In the genomic region with DNA sequence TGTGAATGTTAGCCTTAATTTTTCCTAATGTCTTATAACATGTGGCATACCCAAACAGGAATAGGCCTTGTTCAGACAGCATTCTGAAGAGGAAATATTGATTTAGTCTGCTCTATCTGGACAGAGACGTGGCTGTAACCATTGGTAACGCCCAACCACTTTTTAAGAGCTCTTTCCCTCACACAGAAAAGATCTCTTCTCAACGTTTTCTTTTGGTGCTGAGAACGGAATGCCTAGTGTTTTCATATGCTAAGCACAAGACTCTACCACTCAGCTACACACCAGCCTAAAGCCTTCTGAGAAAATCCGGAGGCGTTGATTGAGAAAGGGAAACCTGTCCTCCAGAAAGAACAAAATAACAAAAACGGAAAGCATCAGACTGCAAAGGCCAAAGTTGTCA, we compare ENCODE assay signal across 19 mouse cellular contexts. TPM values are rescaled to one million over a fixed set of nuclear protein-coding genes. Genes with fewer than 3 reads are reported as not detected.
DNase-seq lines count a peak whose midpoint lies in the region; ATAC-seq lines count a peak whose summit lies in the region.
"Had no signal": no experiment of that assay in that cellular context is flagged by ENCODE, and none has a peak within 500 bp of the region (broad histone marks: within the 10 kb centered on the region; RNA-seq: fewer than 3 reads in every experiment).

No protein-coding gene starts in this region.

- WGBS in limb, embryonic 12.5 days: 73% methylated on average over 7 of the region's 7 CpGs
- WGBS in limb, embryonic 10.5 days: 86% methylated on average over 7 of the region's 7 CpGs
- WGBS in midbrain, embryonic 11.5 days: 51% methylated on average over 7 of the region's 7 CpGs
- WGBS in midbrain, embryonic 16.5 days: 50% methylated on average over 7 of the region's 7 CpGs
- WGBS in limb, embryonic 13.5 days: 65% methylated on average over 7 of the region's 7 CpGs

- no peak overlapping the region for H3K4me2 ChIP-seq in limb, embryonic 12.5 days
- no peak overlapping the region for H3K4me2 ChIP-seq in midbrain, embryonic 11.5 days
- H3K4me2 ChIP-seq in midbrain, embryonic 16.5 days (ENCODE audit: low read length): no peak overlapping the region
- no peak overlapping the region for H3K4me2 ChIP-seq in limb, embryonic 13.5 days (replicated peaks)

- no peaks in the 10 kb centered on the region for H3K36me3 ChIP-seq in limb, embryonic 12.5 days
- no peaks in the 10 kb centered on the region for H3K36me3 ChIP-seq in limb, embryonic 10.5 days
- no peaks in the 10 kb centered on the region for H3K36me3 ChIP-seq in midbrain, embryonic 11.5 days (ENCODE audit: control insufficient read depth, insufficient read depth, low read length)
- no peaks in the 10 kb centered on the region for H3K36me3 ChIP-seq in midbrain, embryonic 16.5 days (ENCODE audit: control insufficient read depth, insufficient read depth, low read length)
- no peaks in the 10 kb centered on the region for H3K36me3 ChIP-seq in limb, embryonic 13.5 days

- ATAC-seq in limb, embryonic 12.5 days (ENCODE audit: insufficient number of reproducible peaks, insufficient read depth, low FRiP score, low TSS enrichment, low read depth): no peak
- ATAC-seq in midbrain, embryonic 11.5 days (ENCODE audit: low FRiP score): 0 out of 2 replicates have a peak, but pooled peaks have one; percentile 52
- ATAC-seq in midbrain, embryonic 16.5 days: no peak
- ATAC-seq in limb, embryonic 13.5 days (ENCODE audit: low FRiP score, low read depth): no peak
- no peak for ATAC-seq in megakaryocyte, adult 5-6 weeks (ENCODE audit: poor library complexity, severe bottlenecking)

- H3K27me3 ChIP-seq in limb, embryonic 12.5 days: no peaks in the 10 kb centered on the region
- no peaks in the 10 kb centered on the region for H3K27me3 ChIP-seq in limb, embryonic 10.5 days (ENCODE audit: low read depth, poor library complexity, severe bottlenecking)
- no peaks in the 10 kb centered on the region for H3K27me3 ChIP-seq in midbrain, embryonic 11.5 days (ENCODE audit: control insufficient read depth, insufficient read depth, low read length)
- H3K27me3 ChIP-seq in midbrain, embryonic 16.5 days (ENCODE audit: control insufficient read depth, insufficient read depth, low read depth, low read length): no peaks in the 10 kb centered on the region
- no peaks in the 10 kb centered on the region for H3K27me3 ChIP-seq in limb, embryonic 13.5 days
- H3K27me3 ChIP-seq: forebrain, embryonic 13.5 days had no signal

- no peaks in the 10 kb centered on the region for H3K4me1 ChIP-seq in limb, embryonic 12.5 days (replicated peaks)
- no peaks in the 10 kb centered on the region for H3K4me1 ChIP-seq in limb, embryonic 10.5 days
- no peaks in the 10 kb centered on the region for H3K4me1 ChIP-seq in midbrain, embryonic 11.5 days (ENCODE audit: control insufficient read depth, insufficient read depth, low read length)
- H3K4me1 ChIP-seq in midbrain, embryonic 16.5 days (ENCODE audit: control insufficient read depth, insufficient read depth, low read length): no peaks in the 10 kb centered on the region
- H3K4me1 ChIP-seq in limb, embryonic 13.5 days: no peaks in the 10 kb centered on the region
- H3K4me1 ChIP-seq: forebrain, embryonic 13.5 days had no signal

- H3K4me3 ChIP-seq in limb, embryonic 12.5 days (replicated peaks): no peak overlapping the region
- H3K4me3 ChIP-seq in limb, embryonic 10.5 days: no peak overlapping the region
- no peak overlapping the region for H3K4me3 ChIP-seq in midbrain, embryonic 11.5 days (ENCODE audit: low read depth, low read length)
- no peak overlapping the region for H3K4me3 ChIP-seq in midbrain, embryonic 16.5 days (ENCODE audit: low read depth, low read length)
- no peak overlapping the region for H3K4me3 ChIP-seq in limb, embryonic 13.5 days
- H3K4me3 ChIP-seq: forebrain, embryonic 13.5 days had no signal

- H3K9ac ChIP-seq in limb, embryonic 12.5 days (replicated peaks): no peak overlapping the region
- no peak overlapping the region for H3K9ac ChIP-seq in midbrain, embryonic 11.5 days (ENCODE audit: low read length)
- no peak overlapping the region for H3K9ac ChIP-seq in midbrain, embryonic 16.5 days (ENCODE audit: low read depth, low read length)
- H3K9ac ChIP-seq in limb, embryonic 13.5 days: no peak overlapping the region
- H3K9ac ChIP-seq: forebrain, embryonic 13.5 days; hindbrain, embryonic 14.5 days; liver, embryonic 14.5 days had no signal

- DNase-seq in limb, embryonic 10.5 days (ENCODE audit: low spot score): no peak
- DNase-seq in midbrain, embryonic 11.5 days (ENCODE audit: low spot score, missing footprints): no peak
- peak; percentile 56 for DNase-seq in R1 (ENCODE audit: low read depth, low spot score)
- no peak for DNase-seq in gastrocnemius, adult 18-20 months (ENCODE audit: low spot score)
- DNase-seq: adrenal gland, postnatal 25 days; B cell, adult 2 months; cerebellum, adult 11 months; cerebellum, adult 9-11 months; heart, postnatal 4 days; kidney, adult 9 months; kidney, postnatal 25 days; right cerebral cortex, postnatal 14 days had no signal

- peak overlapping the region; percentile 45; the same call in 1 of the 2 replicates for H3K27ac ChIP-seq in limb, embryonic 12.5 days
- no peak overlapping the region for H3K27ac ChIP-seq in limb, embryonic 10.5 days
- H3K27ac ChIP-seq in midbrain, embryonic 11.5 days (ENCODE audit: low read depth, low read length): no peak overlapping the region
- no peak overlapping the region for H3K27ac ChIP-seq in midbrain, embryonic 16.5 days (ENCODE audit: low read length)
- 0 out of 2 replicates have a peak overlapping the region, but pooled peaks have one; percentile 58 for H3K27ac ChIP-seq in limb, embryonic 13.5 days
- H3K27ac ChIP-seq: forebrain, embryonic 13.5 days; hindbrain, embryonic 14.5 days; liver, embryonic 14.5 days had no signal

- no peaks in the 10 kb centered on the region for H3K9me3 ChIP-seq in limb, embryonic 12.5 days
- no peaks in the 10 kb centered on the region for H3K9me3 ChIP-seq in limb, embryonic 10.5 days (replicated peaks)
- H3K9me3 ChIP-seq in midbrain, embryonic 11.5 days (ENCODE audit: control insufficient read depth, low read length): no peaks in the 10 kb centered on the region
- no peaks in the 10 kb centered on the region for H3K9me3 ChIP-seq in midbrain, embryonic 16.5 days (replicated peaks; ENCODE audit: control insufficient read depth, low read length, poor library complexity, severe bottlenecking)
- no peaks in the 10 kb centered on the region for H3K9me3 ChIP-seq in limb, embryonic 13.5 days
- H3K9me3 ChIP-seq: forebrain, embryonic 13.5 days had no signal

RNA-seq across cellular contexts. Expression of a gene that starts 25.6 kb away (rescaled TPM):
- 12.5 and 14.8 TPM in 2 replicates for polyA plus RNA-seq in limb, embryonic 12.5 days (2016; fragmentation: Nextera tagmentation; extraction: Ambion mirVana)
- 10.0 and 10.8 TPM in 2 replicates for polyA plus RNA-seq in limb, embryonic 10.5 days (2016; fragmentation: Nextera tagmentation; extraction: Ambion mirVana)
- 12.7 and 13.7 TPM in 2 replicates for polyA plus RNA-seq in midbrain, embryonic 11.5 days (2014; fragmentation: Nextera tagmentation; extraction: Ambion mirVana)
- 10.3 and 10.8 TPM in 2 replicates for polyA plus RNA-seq in midbrain, embryonic 16.5 days (2015; fragmentation: Nextera tagmentation; extraction: Ambion mirVana)
- polyA plus RNA-seq in limb, embryonic 13.5 days (2015; fragmentation: Nextera tagmentation; extraction: Ambion mirVana): 12.8 and 15.0 TPM in 2 replicates
- 87.0 and 88.2 TPM in 2 replicates for total RNA-seq in megakaryocyte, adult 5-6 weeks (2015)
- 69.6 and 74.0 TPM in 2 replicates for total RNA-seq in megakaryocyte, adult 5-6 weeks (2017)
- 10 to 100 TPM; 17.4 to 18.2 TPM for total RNA-seq in gastrocnemius, adult 18-20 months (2021)

Comparison
In these comparisons a context has a peak if more than half of its experiments do, and no peak if none do; other contexts are left out.
1. H3K27ac ChIP-seq: peak in limb, embryonic 12.5 days (single experiment) and limb, embryonic 13.5 days (single experiment); none in limb, embryonic 10.5 days (single experiment), midbrain, embryonic 11.5 days (single experiment) and midbrain, embryonic 16.5 days (single experiment).